8 mouse cellular contexts compared by ENCODE assay signal in genomic region chr11:95413641-95414535, GRCm38 (mm10). TPM values are rescaled to one million over a fixed set of nuclear protein-coding genes. Genes with fewer than 3 reads are reported as not detected.
DNase-seq lines count a peak whose midpoint lies in the region; ATAC-seq lines count a peak whose summit lies in the region.

Gene Spop, plus strand, starts transcription at chr11:95414080.

- peak within 1 kb of the TSS; percentile 82 for H3K4me2 ChIP-seq in heart, embryonic 14.5 days (ENCODE audit: low read length)
- peak within 1 kb of the TSS; percentile 85 for H3K4me2 ChIP-seq in liver, embryonic 13.5 days
- peak within 1 kb of the TSS; percentile 76 for H3K4me2 ChIP-seq in stomach, embryonic 16.5 days (ENCODE audit: low read depth, low read length)

- H3K27ac ChIP-seq in brown adipose tissue, adult 24 weeks (replicated peaks; ENCODE audit: low read depth, low read length) = peak within 1 kb of the TSS; percentile 87
- H3K27ac ChIP-seq in heart, embryonic 14.5 days (replicated peaks in 1 of 2; ENCODE audit: control insufficient read depth in 1 of 2, insufficient read depth in 1 of 2, low read depth in 2 of 2, low read length in 2 of 2) = peak within 1 kb of the TSS; percentile 96 to 97
- peak within 1 kb of the TSS; percentile 93 for H3K27ac ChIP-seq in liver, embryonic 13.5 days
- H3K27ac ChIP-seq in stomach, embryonic 16.5 days (ENCODE audit: low read length) = peak within 1 kb of the TSS; percentile 94

- DNase-seq in CD4-positive, CD25-positive, alpha-beta regulatory T cell, adult 2 months (ENCODE audit: low read depth, low spot score) = peak; percentile 96
- peak; percentile 77 for DNase-seq in fibroblast of lung, adult 2 months (ENCODE audit: low read depth)
- DNase-seq in kidney, postnatal 14 days = peak; percentile 95
- DNase-seq in liver, embryonic 13.5 days = peak; percentile 90
- peak; percentile 91 for DNase-seq in neural tube, embryonic 10.5 days (ENCODE audit: extremely low spot score, low spot score)

- 0 out of 2 replicates have a peak, but pooled peaks cover 3% of the 10 kb centered on the region for H3K36me3 ChIP-seq in heart, embryonic 14.5 days (ENCODE audit: control insufficient read depth, insufficient read depth, low read length)
- peaks cover 5% of the 10 kb centered on the region for H3K36me3 ChIP-seq in liver, embryonic 13.5 days
- H3K36me3 ChIP-seq in stomach, embryonic 16.5 days (ENCODE audit: control insufficient read depth, insufficient read depth, low read length) = no peaks in the 10 kb centered on the region

- H3K4me1 ChIP-seq in brown adipose tissue, adult 24 weeks (ENCODE audit: control insufficient read depth, insufficient read depth, insufficient read length, low read length) = peaks cover 5% of the 10 kb centered on the region; the same call in 1 of the 2 replicates
- peaks cover 3 to 18% of the 10 kb centered on the region in 2 experiments; a peak in 3 of 4 replicates for H3K4me1 ChIP-seq in heart, embryonic 14.5 days (ENCODE audit: control insufficient read depth in 2 of 2, insufficient read depth in 2 of 2, low read length in 2 of 2)
- H3K4me1 ChIP-seq in liver, embryonic 13.5 days (replicated peaks) = peaks cover 33% of the 10 kb centered on the region
- peaks cover 11% of the 10 kb centered on the region for H3K4me1 ChIP-seq in stomach, embryonic 16.5 days (ENCODE audit: control insufficient read depth, insufficient read depth, low read length)

- H3K9ac ChIP-seq in heart, embryonic 14.5 days (ENCODE audit: low read length) = peak within 1 kb of the TSS; percentile 83
- H3K9ac ChIP-seq in liver, embryonic 13.5 days = peak within 1 kb of the TSS; percentile 88
- H3K9ac ChIP-seq in stomach, embryonic 16.5 days (ENCODE audit: low read length) = peak within 1 kb of the TSS; percentile 74

- peak; percentile 79 for ATAC-seq in heart, embryonic 14.5 days (ENCODE audit: insufficient number of reproducible peaks, insufficient read depth, low FRiP score, low read depth)
- ATAC-seq in liver, embryonic 13.5 days (ENCODE audit: low read depth) = peak; percentile 87
- peak; percentile 91 for ATAC-seq in stomach, embryonic 16.5 days (ENCODE audit: insufficient read depth, low FRiP score)

- H3K4me3 ChIP-seq in brown adipose tissue, adult 24 weeks (ENCODE audit: insufficient read depth, low read depth, low read length) = peak within 1 kb of the TSS; percentile 80
- H3K4me3 ChIP-seq in heart, embryonic 14.5 days (ENCODE audit: control insufficient read depth in 1 of 2, insufficient read depth in 1 of 2, low read depth in 1 of 2, low read length in 2 of 2) = peak within 1 kb of the TSS; percentile 67 to 68
- H3K4me3 ChIP-seq in liver, embryonic 13.5 days (replicated peaks) = peak within 1 kb of the TSS; percentile 88
- H3K4me3 ChIP-seq in stomach, embryonic 16.5 days (replicated peaks; ENCODE audit: low read length) = peak within 1 kb of the TSS; percentile 75

- H3K9me3 ChIP-seq in heart, embryonic 14.5 days (ENCODE audit: control insufficient read depth, low read length) = no peaks in the 10 kb centered on the region
- no peaks in the 10 kb centered on the region for H3K9me3 ChIP-seq in liver, embryonic 13.5 days (replicated peaks)
- H3K9me3 ChIP-seq in stomach, embryonic 16.5 days (replicated peaks; ENCODE audit: control insufficient read depth, low read length) = no peaks in the 10 kb centered on the region

- 3% methylated on average over 47 of the region's 58 CpGs for WGBS in heart, embryonic 14.5 days
- WGBS in liver, embryonic 13.5 days (ENCODE audit: insufficient replicate concordance) = 1% methylated on average over 57 of the region's 58 CpGs
- 2% methylated on average over 55 of the region's 58 CpGs for WGBS in stomach, embryonic 16.5 days

- H3K27me3 ChIP-seq in heart, embryonic 14.5 days (ENCODE audit: control insufficient read depth, insufficient read depth, low read length) = no peaks in the 10 kb centered on the region
- peaks cover 13% of the 10 kb centered on the region for H3K27me3 ChIP-seq in liver, embryonic 13.5 days
- H3K27me3 ChIP-seq in stomach, embryonic 16.5 days (ENCODE audit: control insufficient read depth, insufficient read depth, low read length) = no peaks in the 10 kb centered on the region

RNA-seq across cellular contexts. Expression of gene Spop, which starts in this region (rescaled TPM):
- polyA plus RNA-seq in brown adipose tissue, adult 24 weeks (2012; ENCODE audit: insufficient read depth, insufficient read length, missing spikeins) = 83.2 and 94.8 TPM in 2 replicates
- polyA plus RNA-seq in heart, embryonic 14.5 days (2014; fragmentation: Nextera tagmentation; extraction: Ambion mirVana) = 81.6 and 89.6 TPM in 2 replicates
- 81.9 and 93.0 TPM in 2 replicates for polyA plus RNA-seq in liver, embryonic 13.5 days (2015; fragmentation: Nextera tagmentation; extraction: Ambion mirVana)
- polyA plus RNA-seq in stomach, embryonic 16.5 days (2015; fragmentation: Nextera tagmentation; extraction: Ambion mirVana) = 155 and 171 TPM in 2 replicates

Comparison
In these comparisons a context has a peak if more than half of its experiments do, and no peak if none do; other contexts are left out.
1. Peak in every context shown above with its lines: DNase-seq, ATAC-seq, H3K4me3 ChIP-seq and H3K27ac ChIP-seq.